Mouse (Mus musculus) common myeloid progenitor, adult 5-6 weeks (primary cell): ENCODE data around the gene Macrod2. TPM values are rescaled to one million over a fixed set of nuclear protein-coding genes. Genes with fewer than 3 reads are reported as not detected.
A peak's percentile ranks its signal among the peaks of the same experiment; 100 is the strongest.

Source experiments
- ATAC-seq: replicated peaks from 2 replicates; pipeline ENCODE4 v1.8.0; 2016; ENCODE audit warnings: low read depth, mild to moderate bottlenecking, moderate TSS enrichment, inconsistent platforms; ENCODE audit not compliant: poor library complexity, severe bottlenecking
- total RNA-seq: library from RNA; stranded (forward); fragments of 200-1000, 187-1606 nt; gene quantifications from 2 replicates; pipeline ENCODE4 v1.2.3, GENCODE M21; 2017

Gene Macrod2
- total RNA-seq, 1 experiment from 2014 or later, result 10.0 TPM

GRCm38 (mm10) chr2:140775448-140776101, 380.5 kb downstream of the Macrod2 start:
- ATAC-seq, result no peak

- peak; percentile 94 for ATAC-seq
Measured at GRCm38 (mm10) chr2:140778212-140778611, 383.1 kb downstream of the Macrod2 start.

DNA sequence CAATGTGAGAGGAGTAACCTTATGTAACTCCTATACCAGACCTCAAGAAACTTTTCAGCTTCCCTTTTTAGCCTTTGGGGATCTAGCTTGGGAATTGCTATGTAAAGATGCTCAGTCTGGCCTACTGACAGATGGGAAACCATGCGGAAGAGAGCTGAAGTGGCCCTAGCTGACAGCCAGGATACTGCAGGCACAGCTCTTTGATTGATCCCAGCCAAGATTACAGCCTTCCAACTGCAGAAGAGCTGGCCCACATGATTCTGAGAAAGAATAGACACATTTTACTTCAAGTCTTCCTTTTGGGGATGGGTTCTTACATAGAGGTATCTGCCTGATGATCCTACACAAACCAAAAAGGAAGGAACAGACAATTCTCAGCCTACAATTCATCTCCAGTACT, 387.9 kb downstream of the Macrod2 start:
- ATAC-seq, result no peak

GRCm38 (mm10) chr2:140784626-140785025, 389.5 kb downstream of the Macrod2 start:
- peak; percentile 99 for ATAC-seq

DNA sequence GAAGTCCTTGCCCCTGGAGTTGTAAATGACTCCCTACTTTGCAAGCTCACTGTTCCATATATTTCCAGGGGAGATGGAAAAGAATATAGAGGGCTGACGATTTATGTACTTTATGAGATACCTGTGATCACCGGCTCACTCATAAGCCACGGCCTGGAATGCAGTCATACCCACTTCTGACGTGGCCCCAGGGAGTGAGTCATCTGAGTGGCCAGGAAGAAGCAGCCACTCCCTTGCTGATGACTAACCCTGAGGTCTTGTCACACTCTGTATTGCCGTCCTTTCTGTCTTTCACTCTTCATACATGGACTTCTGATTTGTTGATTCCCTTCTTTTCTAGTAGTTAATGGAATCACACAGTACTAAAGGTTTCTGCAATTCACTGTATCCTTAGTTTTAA, 395.3 kb downstream of the Macrod2 start:
- no peak for ATAC-seq

GRCm38 (mm10) chr2:140793886-140794608, 398.9 kb downstream of the Macrod2 start:
- ATAC-seq, result peak; percentile 94

GRCm38 (mm10) chr2:140811693-140812092, 416.6 kb downstream of the Macrod2 start:
- no peak for ATAC-seq

- ATAC-seq, result peak; percentile 82
Measured at GRCm38 (mm10) chr2:140819391-140820120, 424.4 kb downstream of the Macrod2 start.

GRCm38 (mm10) chr2:140822378-140822777, 427.3 kb downstream of the Macrod2 start:
- ATAC-seq, result no peak

DNA sequence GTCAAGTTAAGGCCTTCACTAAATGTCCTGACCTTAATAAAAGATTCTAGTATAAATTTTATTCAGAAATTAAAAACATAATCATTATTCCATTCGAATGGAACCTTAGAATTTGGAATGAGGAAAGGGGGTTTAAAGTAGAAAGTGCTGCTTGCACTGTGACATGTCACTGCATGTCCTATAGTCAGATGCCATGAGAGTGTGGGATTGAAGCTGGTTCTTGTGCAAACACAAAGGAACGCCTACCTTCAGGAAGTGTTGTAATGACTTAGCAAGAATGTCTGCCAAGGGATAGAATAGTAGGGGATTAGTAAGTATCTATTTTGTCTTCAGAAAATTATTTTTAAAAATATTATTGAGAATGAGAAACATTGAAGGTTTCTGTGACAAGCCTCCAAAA, 431.1 kb downstream of the Macrod2 start:
- ATAC-seq, result peak; percentile 60

GRCm38 (mm10) chr2:140828859-140829258, 433.8 kb downstream of the Macrod2 start:
- ATAC-seq, result no peak

DNA sequence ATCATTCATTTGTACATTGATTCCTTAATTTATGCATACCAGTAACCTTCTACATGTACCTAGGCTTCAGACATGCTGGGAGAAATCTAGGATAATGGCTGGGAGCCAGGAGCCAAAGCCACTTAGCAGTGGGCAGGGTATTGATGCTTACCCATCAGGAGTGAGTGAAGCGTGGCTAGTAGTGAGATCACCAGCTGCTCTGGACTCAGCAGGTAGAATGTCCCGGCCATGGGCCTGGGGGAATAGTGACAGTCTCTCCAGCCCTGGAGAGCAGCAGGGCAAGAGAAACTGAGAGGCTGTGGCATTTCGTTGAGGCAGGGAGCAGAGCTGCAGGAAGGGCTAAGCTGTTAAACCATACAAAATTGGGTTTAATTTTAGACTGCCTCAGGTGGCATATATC, 435.0 kb downstream of the Macrod2 start:
- no peak for ATAC-seq

GRCm38 (mm10) chr2:140839371-140839770, 444.3 kb downstream of the Macrod2 start:
- ATAC-seq, result no peak

DNA sequence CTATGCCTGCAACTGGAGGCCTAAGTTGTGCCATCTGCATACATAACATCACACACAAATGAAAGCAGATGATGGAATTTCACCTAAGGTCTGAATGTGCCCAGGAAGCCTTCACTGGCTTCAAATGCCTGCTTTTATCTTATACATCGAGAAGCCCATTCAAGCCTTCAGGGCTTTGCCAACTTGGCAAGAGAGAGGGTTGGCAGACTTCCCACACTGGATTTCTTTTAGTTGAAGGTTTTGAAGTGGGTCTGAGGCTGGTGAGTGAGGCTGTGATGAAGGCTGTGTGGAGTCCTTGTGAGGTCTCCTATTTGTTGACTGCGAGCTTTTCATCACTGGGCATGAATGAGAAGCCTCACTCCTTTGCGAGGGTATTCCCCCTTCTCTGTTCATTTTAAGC, 444.8 kb downstream of the Macrod2 start:
- no peak for ATAC-seq

GRCm38 (mm10) chr2:140844030-140844429, 448.9 kb downstream of the Macrod2 start:
- peak; percentile 95 for ATAC-seq

DNA sequence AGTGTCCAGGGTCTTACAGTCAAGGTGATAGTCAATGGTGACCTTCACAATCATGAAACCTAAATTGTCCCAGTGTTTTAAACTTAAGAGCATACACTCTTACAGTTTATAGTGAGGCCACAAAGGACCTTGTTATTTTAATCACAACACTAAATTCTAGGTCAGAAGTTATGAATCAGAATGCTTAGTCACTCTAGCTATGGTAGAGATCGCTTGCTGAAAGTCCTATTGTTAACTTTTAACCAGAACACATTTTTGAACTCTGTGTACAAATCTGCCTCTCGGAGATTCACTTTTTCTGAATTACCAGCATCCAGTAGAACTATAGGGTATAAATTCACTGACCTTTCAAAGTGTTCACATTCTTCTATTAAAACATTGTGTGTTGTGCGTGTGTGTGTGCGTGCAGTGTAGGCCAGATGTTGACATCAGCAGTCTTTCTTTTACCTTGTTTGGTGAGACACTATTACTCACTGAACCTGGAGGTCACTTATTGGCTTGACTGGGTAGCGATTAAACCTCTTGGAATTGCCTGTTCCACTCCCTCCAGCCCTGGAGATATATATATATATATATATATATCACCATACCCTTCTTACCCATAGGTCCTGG, 452.8 kb downstream of the Macrod2 start:
- ATAC-seq, result no peak

DNA sequence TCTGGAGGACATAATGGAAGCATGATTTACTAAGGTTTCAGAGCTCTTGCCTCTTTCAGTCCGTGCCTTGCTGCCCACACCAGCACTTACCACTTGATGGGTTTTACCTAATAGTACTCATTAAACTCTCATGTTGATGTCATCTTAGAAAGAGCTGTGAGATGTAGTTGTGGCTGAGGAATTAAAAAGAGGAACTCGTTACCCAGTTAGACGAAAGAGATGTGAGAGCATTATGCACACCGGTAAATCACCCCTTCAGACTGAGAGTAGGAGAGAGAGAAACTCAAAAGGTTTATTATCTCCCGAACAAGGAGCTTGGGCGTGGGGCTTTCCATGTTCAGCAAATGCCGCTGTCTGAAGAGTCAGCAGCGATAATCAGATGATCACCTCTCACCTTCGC, 458.4 kb downstream of the Macrod2 start:
- ATAC-seq, result peak; percentile 77

DNA sequence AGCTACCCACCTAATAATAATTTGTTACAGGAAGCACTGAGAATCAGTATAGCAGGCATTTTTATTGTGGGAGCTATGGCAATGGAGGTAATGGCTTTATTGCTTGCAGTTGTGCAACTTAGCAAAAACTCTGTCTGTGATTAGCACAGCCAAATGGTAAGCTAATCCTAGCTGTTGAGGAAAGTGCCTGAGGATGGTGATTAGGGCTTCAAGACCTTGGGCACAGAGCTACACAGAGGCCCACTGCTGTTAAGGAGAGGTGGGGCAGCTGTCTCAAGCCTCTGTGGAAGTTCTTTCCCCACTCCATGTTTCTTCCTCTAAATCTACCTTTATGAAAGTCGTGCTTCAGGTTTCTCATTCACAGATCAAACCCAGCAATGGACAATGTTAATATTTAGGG, 466.2 kb downstream of the Macrod2 start:
- no peak for ATAC-seq

GRCm38 (mm10) chr2:140862736-140863135, 467.6 kb downstream of the Macrod2 start:
- ATAC-seq, result no peak

DNA sequence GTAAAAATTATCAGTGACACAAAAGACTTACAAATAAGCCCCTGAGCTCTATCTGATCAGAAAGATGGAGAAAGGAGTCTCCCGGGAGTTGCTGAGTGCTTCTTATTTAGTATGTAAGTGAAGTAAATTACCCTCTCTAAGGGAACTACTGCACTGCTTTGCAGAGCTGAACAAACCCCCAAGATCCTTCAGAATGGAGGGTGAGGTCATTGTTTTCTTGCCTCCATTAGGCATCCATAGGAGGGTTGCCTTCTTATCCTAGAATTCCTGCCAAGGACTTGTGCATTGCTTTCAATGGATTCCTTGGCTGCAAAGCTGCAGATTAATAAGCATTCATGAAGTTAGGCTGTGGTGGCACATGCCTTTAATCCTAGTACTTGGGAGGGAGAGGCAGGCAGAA, 470.5 kb downstream of the Macrod2 start:
- ATAC-seq, result no peak

DNA sequence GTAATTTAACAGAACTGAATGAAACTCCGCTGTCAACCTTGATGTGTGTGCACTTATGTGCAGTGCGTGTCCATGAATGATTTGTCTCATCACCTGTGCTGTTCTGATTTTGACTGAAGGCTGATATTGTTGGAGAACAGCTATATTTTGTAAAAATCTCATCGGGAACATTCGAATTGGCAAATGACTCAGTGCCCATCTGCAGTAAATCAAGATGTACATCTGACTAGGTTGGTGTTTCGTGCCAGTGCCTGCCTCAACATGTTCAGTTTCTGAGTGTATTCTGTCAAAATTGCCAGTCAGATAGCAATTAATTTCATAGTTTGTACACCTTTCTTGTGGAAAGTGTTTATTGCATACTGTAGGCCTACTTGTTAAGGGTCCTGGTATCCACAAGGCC, 472.0 kb downstream of the Macrod2 start:
- ATAC-seq, result no peak
